Mouse (Mus musculus): ENCODE results near the gene Map3k7cl.

The Map3k7cl gene

GRCm38 (mm10) chr16:87552907-87553691 lies at the start of gene Map3k7cl:
Gene Map3k7cl (plus strand): TSS chr16:87553330.
- no peak for ATAC-seq (ENCODE audit: low TSS enrichment)

- no peak for ATAC-seq (ENCODE audit: low TSS enrichment)
These were observed 41.4 kb upstream of the Map3k7cl start for GRCm38 (mm10) chr16:87511706-87512105.

GRCm38 (mm10) chr16:87512331-87512730 lies 40.8 kb upstream of the Map3k7cl start:
- no peak for ATAC-seq (ENCODE audit: low TSS enrichment)

GRCm38 (mm10) chr16:87524228-87524627 lies 28.9 kb upstream of the Map3k7cl start:
- ATAC-seq (ENCODE audit: low TSS enrichment): no peak

- ATAC-seq (ENCODE audit: low TSS enrichment): no peak
These were observed 25.4 kb upstream of the Map3k7cl start for GRCm38 (mm10) chr16:87527553-87528249.

- no peak for ATAC-seq (ENCODE audit: low TSS enrichment)
These were observed 24.4 kb upstream of the Map3k7cl start for GRCm38 (mm10) chr16:87528755-87529154.

GRCm38 (mm10) chr16:87548348-87548747 lies 4.8 kb upstream of the Map3k7cl start:
- peak; percentile 88 for ATAC-seq (ENCODE audit: low TSS enrichment)

GRCm38 (mm10) chr16:87556320-87556719 lies 3.2 kb downstream of the Map3k7cl start:
- no peak for ATAC-seq (ENCODE audit: low TSS enrichment)

GRCm38 (mm10) chr16:87561501-87561900 lies 8.4 kb downstream of the Map3k7cl start:
- no peak for ATAC-seq (ENCODE audit: low TSS enrichment)

- ATAC-seq (ENCODE audit: low TSS enrichment): peak; percentile 90
These were observed 10.4 kb downstream of the Map3k7cl start for GRCm38 (mm10) chr16:87563524-87563923.

- no peak for ATAC-seq (ENCODE audit: low TSS enrichment)
These were observed 11.4 kb downstream of the Map3k7cl start for GRCm38 (mm10) chr16:87564564-87564963.

- peak; percentile 83 for ATAC-seq (ENCODE audit: low TSS enrichment)
These were observed 14.4 kb downstream of the Map3k7cl start for GRCm38 (mm10) chr16:87567572-87567971.

GRCm38 (mm10) chr16:87568241-87568640 lies 15.1 kb downstream of the Map3k7cl start:
- no peak for ATAC-seq (ENCODE audit: low TSS enrichment)

GRCm38 (mm10) chr16:87569576-87570105 lies 16.5 kb downstream of the Map3k7cl start:
- peak; percentile 77 for ATAC-seq (ENCODE audit: low TSS enrichment)

GRCm38 (mm10) chr16:87570334-87570733 lies 17.2 kb downstream of the Map3k7cl start:
- no peak for ATAC-seq (ENCODE audit: low TSS enrichment)

- ATAC-seq (ENCODE audit: low TSS enrichment): no peak
These were observed 20.3 kb downstream of the Map3k7cl start for GRCm38 (mm10) chr16:87573409-87573808.

- no peak for ATAC-seq (ENCODE audit: low TSS enrichment)
These were observed 21.0 kb downstream of the Map3k7cl start for GRCm38 (mm10) chr16:87574160-87574559.

GRCm38 (mm10) chr16:87575600-87575999 lies 22.5 kb downstream of the Map3k7cl start:
- ATAC-seq (ENCODE audit: low TSS enrichment): no peak

GRCm38 (mm10) chr16:87578881-87579280 lies 25.8 kb downstream of the Map3k7cl start:
- ATAC-seq (ENCODE audit: low TSS enrichment): no peak

- no peak for ATAC-seq (ENCODE audit: low TSS enrichment)
These were observed 26.3 kb downstream of the Map3k7cl start for GRCm38 (mm10) chr16:87579462-87579861.

GRCm38 (mm10) chr16:87582776-87583175 lies 29.6 kb downstream of the Map3k7cl start:
- no peak for ATAC-seq (ENCODE audit: low TSS enrichment)

- ATAC-seq (ENCODE audit: low TSS enrichment): peak; percentile 95
These were observed 31.5 kb downstream of the Map3k7cl start for GRCm38 (mm10) chr16:87584618-87585017.
